Mouse (Mus musculus): Measurements from ENCODE around the gene Tnks2. TPM values are rescaled to one million over a fixed set of nuclear protein-coding genes. Genes with fewer than 3 reads are reported as not detected.

Tnks2 gene
- polyA plus RNA-seq, 1 experiment from 2014 or later: 47.6 TPM

GRCm38 (mm10) chr19:36926553-36927236 is 92.7 kb downstream of the Tnks2 start:
- WGBS: 1% methylated on average over 26 of the region's 26 CpGs
- Histone ChIP-seq H3K9me3 (no peaks in the 10 kb centered on the region), H3K36me3 (no peaks in the 10 kb centered on the region), H3K9ac (peak overlapping the region; percentile 95), H3K4me3 (peak overlapping the region; percentile 81), H3K4me2 (peak overlapping the region; percentile 79), H3K27me3 (no peaks in the 10 kb centered on the region), H3K27ac (peak overlapping the region; percentile 95), H3K4me1 (peaks cover 33% of the 10 kb centered on the region)
- ATAC-seq (ENCODE audit: borderline replicate concordance, extremely low read depth, low FRiP score, low TSS enrichment): no peak

- no peaks in the 10 kb centered on the region for H3K36me3 ChIP-seq
- no peak overlapping the region for H3K4me3 ChIP-seq
- H3K27me3 ChIP-seq: no peaks in the 10 kb centered on the region
- ATAC-seq (ENCODE audit: borderline replicate concordance, extremely low read depth, low FRiP score, low TSS enrichment): no peak
- peak overlapping the region; percentile 79; the same call in 1 of the 2 replicates for H3K4me2 ChIP-seq
- H3K4me1 ChIP-seq: peaks cover 33% of the 10 kb centered on the region
- WGBS: 78% methylated on average over 6 of the region's 6 CpGs
- H3K9ac ChIP-seq: no peak overlapping the region
- no peaks in the 10 kb centered on the region for H3K9me3 ChIP-seq
- H3K27ac ChIP-seq: no peak overlapping the region
Observed at GRCm38 (mm10) chr19:36927800-36928361, 93.8 kb downstream of the Tnks2 start.

GRCm38 (mm10) chr19:36929816-36930215 is 95.8 kb downstream of the Tnks2 start:
- peaks cover 26% of the 10 kb centered on the region for H3K4me1 ChIP-seq
- no peaks in the 10 kb centered on the region for H3K9me3 ChIP-seq
- no peak overlapping the region for H3K4me2 ChIP-seq
- no peak overlapping the region for H3K27ac ChIP-seq
- no peak overlapping the region for H3K4me3 ChIP-seq
- no peak for ATAC-seq (ENCODE audit: borderline replicate concordance, extremely low read depth, low FRiP score, low TSS enrichment)
- no peaks in the 10 kb centered on the region for H3K27me3 ChIP-seq
- H3K9ac ChIP-seq: no peak overlapping the region
- no peaks in the 10 kb centered on the region for H3K36me3 ChIP-seq

- no peak overlapping the region for H3K4me2 ChIP-seq
- H3K27ac ChIP-seq: no peak overlapping the region
- H3K4me3 ChIP-seq: no peak overlapping the region
- no peaks in the 10 kb centered on the region for H3K27me3 ChIP-seq
- no peak for ATAC-seq (ENCODE audit: borderline replicate concordance, extremely low read depth, low FRiP score, low TSS enrichment)
- H3K9ac ChIP-seq: no peak overlapping the region
- no peaks in the 10 kb centered on the region for H3K9me3 ChIP-seq
- peaks cover 14% of the 10 kb centered on the region for H3K4me1 ChIP-seq
- no peaks in the 10 kb centered on the region for H3K36me3 ChIP-seq
Observed at GRCm38 (mm10) chr19:36932097-36932496, 98.1 kb downstream of the Tnks2 start.

GRCm38 (mm10) chr19:36932613-36933012 is 98.6 kb downstream of the Tnks2 start:
- peaks cover 10% of the 10 kb centered on the region for H3K4me1 ChIP-seq
- WGBS: 76% methylated on average over 2 of the region's 2 CpGs
- H3K27me3 ChIP-seq: no peaks in the 10 kb centered on the region
- no peak overlapping the region for H3K4me3 ChIP-seq
- no peaks in the 10 kb centered on the region for H3K36me3 ChIP-seq
- no peak overlapping the region for H3K9ac ChIP-seq
- H3K27ac ChIP-seq: no peak overlapping the region
- no peak overlapping the region for H3K4me2 ChIP-seq
- ATAC-seq (ENCODE audit: borderline replicate concordance, extremely low read depth, low FRiP score, low TSS enrichment): no peak
- H3K9me3 ChIP-seq: no peaks in the 10 kb centered on the region

GRCm38 (mm10) chr19:36936285-36936684 is 102.3 kb downstream of the Tnks2 start:
- H3K27me3 ChIP-seq: no peaks in the 10 kb centered on the region
- no peak overlapping the region for H3K27ac ChIP-seq
- H3K9me3 ChIP-seq: no peaks in the 10 kb centered on the region
- peaks cover 3% of the 10 kb centered on the region; the same call in 1 of the 2 replicates for H3K4me1 ChIP-seq
- ATAC-seq (ENCODE audit: borderline replicate concordance, extremely low read depth, low FRiP score, low TSS enrichment): no peak
- H3K4me2 ChIP-seq: no peak overlapping the region
- H3K4me3 ChIP-seq: no peak overlapping the region
- H3K9ac ChIP-seq: no peak overlapping the region
- H3K36me3 ChIP-seq: no peaks in the 10 kb centered on the region
- 71% methylated on average over 4 of the region's 4 CpGs for WGBS

- Histone ChIP-seq H3K36me3 (no peaks in the 10 kb centered on the region), H3K9ac (no peak overlapping the region), H3K4me3 (no peak overlapping the region), H3K4me1 (peaks cover 3% of the 10 kb centered on the region; the same call in 1 of the 2 replicates), H3K27ac (no peak overlapping the region), H3K4me2 (no peak overlapping the region), H3K27me3 (no peaks in the 10 kb centered on the region), H3K9me3 (no peaks in the 10 kb centered on the region)
- no peak for ATAC-seq (ENCODE audit: borderline replicate concordance, extremely low read depth, low FRiP score, low TSS enrichment)
Observed at GRCm38 (mm10) chr19:36938008-36938407, 104.0 kb downstream of the Tnks2 start.

GRCm38 (mm10) chr19:36940064-36940463 is 106.0 kb downstream of the Tnks2 start:
- Histone ChIP-seq H3K4me1 (peaks cover 3% of the 10 kb centered on the region; the same call in 1 of the 2 replicates), H3K9ac (no peak overlapping the region), H3K9me3 (no peaks in the 10 kb centered on the region), H3K4me2 (no peak overlapping the region), H3K36me3 (no peaks in the 10 kb centered on the region), H3K27ac (no peak overlapping the region), H3K27me3 (no peaks in the 10 kb centered on the region), H3K4me3 (no peak overlapping the region)
- WGBS: 85% methylated on average over 1 of the region's 1 CpGs
- no peak for ATAC-seq (ENCODE audit: borderline replicate concordance, extremely low read depth, low FRiP score, low TSS enrichment)

Other genes with a start within 250 kb of the Tnks2 start
- 83.4 and 84.3 TPM in 2 replicates for gene Ppp1r3c, start 97.6 kb upstream of the Tnks2 start, polyA plus RNA-seq (2015; fragmentation: Nextera tagmentation; extraction: Ambion mirVana)
- 6.4 and 7.8 TPM in 2 replicates for gene Fgfbp3, start 85.4 kb downstream of the Tnks2 start, polyA plus RNA-seq (2015; fragmentation: Nextera tagmentation; extraction: Ambion mirVana)
- 10.9 and 11.3 TPM in 2 replicates for gene Btaf1, start 91.8 kb downstream of the Tnks2 start, polyA plus RNA-seq (2015; fragmentation: Nextera tagmentation; extraction: Ambion mirVana)

Measured in lung, embryonic 15.5 days (tissue).